Comparison of ENCODE assay signal across 16 mouse cellular contexts in the genomic region with DNA sequence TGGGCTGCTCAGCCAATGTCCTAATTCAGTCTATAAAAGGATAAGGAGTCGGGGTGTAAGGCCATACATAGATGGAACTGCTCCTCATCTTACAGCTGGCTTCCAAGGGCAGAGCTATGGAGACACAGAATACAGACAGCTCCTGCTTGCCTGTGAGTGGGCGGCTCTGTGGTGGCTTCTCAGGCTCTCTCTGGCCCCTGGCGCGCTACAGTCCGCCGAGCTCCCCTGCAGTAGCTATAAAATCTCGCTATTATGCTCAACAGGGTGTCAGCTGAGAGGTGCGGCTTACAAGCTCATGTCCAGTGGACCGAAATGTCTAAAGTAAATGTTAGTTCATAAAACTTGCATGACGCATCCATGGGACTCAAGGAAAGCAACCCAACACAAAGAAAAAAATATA.
"Had no signal": no experiment of that assay in that cellular context is flagged by ENCODE, and none has a peak within 500 bp of the region (broad histone marks: within the 10 kb centered on the region; RNA-seq: fewer than 3 reads in every experiment).

No protein-coding gene starts in this region.

- H3K36me3 ChIP-seq: lung, embryonic 15.5 days; midbrain, embryonic 13.5 days; midbrain, embryonic 15.5 days; neural tube, embryonic 13.5 days had no signal

- H3K4me3 ChIP-seq: lung, embryonic 15.5 days; megakaryocyte, embryonic 14.5 days; midbrain, embryonic 13.5 days; midbrain, embryonic 15.5 days; neural tube, embryonic 13.5 days had no signal

- H3K27ac ChIP-seq: lung, embryonic 15.5 days; macrophage; midbrain, embryonic 13.5 days; midbrain, embryonic 15.5 days; neural tube, embryonic 13.5 days had no signal

- H3K4me2 ChIP-seq: lung, embryonic 15.5 days; midbrain, embryonic 11.5 days; midbrain, embryonic 13.5 days; midbrain, embryonic 15.5 days; neural tube, embryonic 13.5 days had no signal

- DNase-seq: liver, postnatal 0 days; lung, adult 2 months; lung, postnatal 14 days; lung, postnatal 36 days; right cerebral cortex, postnatal 14 days; thymus, adult 18-20 months; thymus, postnatal 14 days; thymus, postnatal 36 days had no signal

- H3K27me3 ChIP-seq: lung, embryonic 15.5 days; megakaryocyte, embryonic 14.5 days; midbrain, embryonic 13.5 days; midbrain, embryonic 15.5 days; neural tube, embryonic 13.5 days had no signal

- H3K4me1 ChIP-seq: megakaryocyte, embryonic 14.5 days; midbrain, embryonic 13.5 days; midbrain, embryonic 15.5 days had no signal

- H3K9ac ChIP-seq: liver, postnatal 0 days; lung, embryonic 15.5 days; midbrain, embryonic 13.5 days; midbrain, embryonic 15.5 days; neural tube, embryonic 13.5 days had no signal

- H3K9me3 ChIP-seq: lung, embryonic 15.5 days; midbrain, embryonic 13.5 days; midbrain, embryonic 15.5 days; neural tube, embryonic 13.5 days had no signal

- ATAC-seq: liver, postnatal 0 days; lung, postnatal 0 days; midbrain, embryonic 13.5 days; midbrain, embryonic 15.5 days had no signal
